Mouse (Mus musculus) spleen, adult 2 months (tissue): ENCODE measurements around the gene Slc16a12.

Experiments
- CTCF ChIP-seq: fragments of 200-500 bp; IDR thresholded peaks from 2 replicates; pipeline ENCODE4 v1.5.1; 2011; ENCODE audit warnings: mild to moderate bottlenecking, inconsistent platforms; ENCODE audit not compliant: insufficient read depth, insufficient read length, insufficient replicate concordance; ENCODE audit errors: extremely low read depth
- POLR2A ChIP-seq: fragments of 200-500 bp; IDR thresholded peaks from 2 replicates; pipeline ENCODE4 v1.6.1; 2011; ENCODE audit warnings: low read depth, low read length, inconsistent platforms

GRCm38 (mm10) chr19:34770764-34771163, 23.7 kb upstream of the Slc16a12 start:
- TF ChIP-seq CTCF, result no peak
- TF ChIP-seq POLR2A, result no peak
